ENCODE assay signal across 32 mouse cellular contexts in genomic region chr10:9803126-9803525, GRCm38 (mm10).
"Had no signal": no experiment of that assay in that cellular context is flagged by ENCODE, and none has a peak within 500 bp of the region (broad histone marks: within the 10 kb centered on the region; RNA-seq: fewer than 3 reads in every experiment).

No protein-coding gene starts in this region.

- H3K9me3 ChIP-seq: limb, embryonic 10.5 days; limb, embryonic 12.5 days; limb, embryonic 13.5 days; limb, embryonic 15.5 days; liver, embryonic 12.5 days; liver, embryonic 13.5 days; liver, embryonic 15.5 days; lung, embryonic 15.5 days; megakaryocyte, embryonic 14.5 days; midbrain, embryonic 10.5 days; midbrain, embryonic 12.5 days; midbrain, embryonic 13.5 days; midbrain, embryonic 15.5 days; neural tube, embryonic 12.5 days had no signal

- H3K4me2 ChIP-seq: limb, embryonic 12.5 days; limb, embryonic 13.5 days; limb, embryonic 15.5 days; liver, embryonic 11.5 days; liver, embryonic 12.5 days; liver, embryonic 13.5 days; liver, embryonic 15.5 days; lung, embryonic 14.5 days; lung, embryonic 15.5 days; midbrain, embryonic 11.5 days; midbrain, embryonic 12.5 days; midbrain, embryonic 13.5 days; midbrain, embryonic 15.5 days; neural tube, embryonic 12.5 days had no signal

- H3K27ac ChIP-seq: limb, embryonic 10.5 days; limb, embryonic 12.5 days; limb, embryonic 13.5 days; limb, embryonic 15.5 days; liver, embryonic 12.5 days; liver, embryonic 13.5 days; liver, embryonic 14.5 days; liver, embryonic 15.5 days; lung, embryonic 15.5 days; macrophage; midbrain, embryonic 10.5 days; midbrain, embryonic 12.5 days; midbrain, embryonic 13.5 days; midbrain, embryonic 15.5 days; neural tube, embryonic 12.5 days had no signal

- H3K9ac ChIP-seq: limb, embryonic 12.5 days; limb, embryonic 13.5 days; limb, embryonic 15.5 days; liver, embryonic 12.5 days; liver, embryonic 13.5 days; liver, embryonic 14.5 days; liver, embryonic 15.5 days; liver, postnatal 0 days; lung, embryonic 14.5 days; lung, embryonic 15.5 days; midbrain, embryonic 12.5 days; midbrain, embryonic 13.5 days; midbrain, embryonic 15.5 days; neural tube, embryonic 12.5 days had no signal

- H3K4me3 ChIP-seq: limb, embryonic 10.5 days; limb, embryonic 12.5 days; limb, embryonic 13.5 days; limb, embryonic 15.5 days; liver, embryonic 12.5 days; liver, embryonic 13.5 days; liver, embryonic 15.5 days; lung, embryonic 15.5 days; megakaryocyte, embryonic 14.5 days; midbrain, embryonic 10.5 days; midbrain, embryonic 12.5 days; midbrain, embryonic 13.5 days; midbrain, embryonic 15.5 days; myocyte; neural tube, embryonic 12.5 days had no signal

- H3K27me3 ChIP-seq: limb, embryonic 12.5 days; limb, embryonic 13.5 days; limb, embryonic 15.5 days; liver, embryonic 12.5 days; liver, embryonic 13.5 days; liver, embryonic 15.5 days; lung, embryonic 15.5 days; megakaryocyte, embryonic 14.5 days; midbrain, embryonic 12.5 days; midbrain, embryonic 13.5 days; midbrain, embryonic 15.5 days; neural tube, embryonic 12.5 days had no signal

- DNase-seq: left cerebral cortex, postnatal 4 days; liver; liver, embryonic 13.5 days; liver, postnatal 0 days; lung, adult 18-20 months; lung, adult 2 months; lung, embryonic 14.5 days; lung, postnatal 10 days; lung, postnatal 14 days; lung, postnatal 36 days; lung, postnatal 4 days; midbrain, embryonic 14.5 days had no signal

- ATAC-seq: liver, embryonic 12.5 days; liver, postnatal 0 days; lung, postnatal 0 days; midbrain, embryonic 13.5 days; midbrain, embryonic 15.5 days; midbrain, embryonic 16.5 days had no signal

- H3K36me3 ChIP-seq: limb, embryonic 10.5 days; lung, embryonic 15.5 days; midbrain, embryonic 12.5 days; neural tube, embryonic 12.5 days had no signal

- H3K4me1 ChIP-seq: limb, embryonic 10.5 days; limb, embryonic 12.5 days; limb, embryonic 13.5 days; limb, embryonic 15.5 days; liver, embryonic 12.5 days; liver, embryonic 13.5 days; liver, embryonic 15.5 days; lung, embryonic 15.5 days; midbrain, embryonic 13.5 days; midbrain, embryonic 15.5 days; neural tube, embryonic 12.5 days had no signal
